Mouse (Mus musculus) MEL (cell line): ENCODE measurements at regions not wholly inside any gene's neighbourhood (a gene's known extent, or its start where the extent isn't known, plus 50 kb on each side); places are given as distances from the start of the nearest gene placed in this dataset.

Experiments
- DNase-seq: peaks from one replicate; pipeline ENCODE4 v3.0.0; 2011; ENCODE audit warnings: low read depth, low spot score
- H3K27ac ChIP-seq: 2 replicates; pipeline ENCODE4 v1.5.1; 2012; ENCODE audit warnings: low read depth, mild to moderate bottlenecking, control low read depth, low read length, moderate library complexity; ENCODE audit not compliant: control insufficient read depth
- H3K27me3 ChIP-seq, 2 experiments: fragments of 150-350 bp in 1 of 2; sonication (generic) in 1 of 2; 2 replicates each; pipeline ENCODE4 v1.6.1; 2012; ENCODE audit warnings: low read length in 2 of 2, mild to moderate bottlenecking in 2 of 2, improper control_type of control experiment in 1 of 2, moderate library complexity in 1 of 2; ENCODE audit not compliant: insufficient read depth in 2 of 2, control insufficient read depth in 1 of 2
- H3K36me3 ChIP-seq, 2 experiments: 2 replicates each; pipeline ENCODE4 v1.6.1; 2012 to 2014; ENCODE audit warnings: low read length in 2 of 2, improper control_type of control experiment in 1 of 2, inconsistent platforms in 1 of 2, mild to moderate bottlenecking in 1 of 2; ENCODE audit not compliant: insufficient read depth in 2 of 2, control insufficient read depth in 1 of 2
- H3K4me1 ChIP-seq, 2 experiments: fragments of 150-350 bp in 1 of 2; sonication (generic) in 1 of 2; 2 replicates each; pipeline ENCODE4 v1.6.1; 2012; ENCODE audit warnings: low read length in 2 of 2, improper control_type of control experiment in 1 of 2, mild to moderate bottlenecking in 1 of 2; ENCODE audit not compliant: insufficient read depth in 2 of 2, control insufficient read depth in 1 of 2
- H3K4me3 ChIP-seq, 2 experiments: fragments of 150-350 bp in 1 of 2; sonication (generic) in 1 of 2; 2 replicates each; pipeline ENCODE4 v1.5.1; 2012; ENCODE audit warnings: low read depth in 2 of 2, low read length in 2 of 2, mild to moderate bottlenecking in 2 of 2, moderate library complexity in 2 of 2, control low read depth in 1 of 2, improper control_type of control experiment in 1 of 2; ENCODE audit not compliant: control insufficient read depth in 1 of 2, insufficient read depth in 1 of 2
- H3K79me2 ChIP-seq: 2 replicates; pipeline ENCODE4 v1.6.1; 2012; ENCODE audit warnings: mild to moderate bottlenecking, low read length, moderate library complexity; ENCODE audit not compliant: control insufficient read depth, poor library complexity, insufficient read depth
- H3K9ac ChIP-seq: 2 replicates; pipeline ENCODE4 v1.6.1; 2012; ENCODE audit warnings: low read depth, mild to moderate bottlenecking, control low read depth, low read length, moderate library complexity; ENCODE audit not compliant: control insufficient read depth, poor library complexity, severe bottlenecking
- H3K9me3 ChIP-seq: fragments of 150-350 bp; sonication (generic); replicated peaks from 2 replicates; pipeline ENCODE4 v1.6.1; 2012; ENCODE audit warnings: mild to moderate bottlenecking, low read length, improper control_type of control experiment, moderate library complexity; ENCODE audit not compliant: insufficient read depth
- CHD2 ChIP-seq: IDR thresholded peaks from 2 replicates; pipeline ENCODE4 v1.6.1; 2011; ENCODE audit warnings: low read length, improper control_type of control experiment
- CTCF ChIP-seq, 3 experiments: IDR thresholded peaks in 2 of 3; conservative IDR thresholded peaks in 1 of 3; 2 replicates each; pipeline ENCODE4 v1.5.1; 2011 to 2012; ENCODE audit warnings: low read length in 3 of 3, low read depth in 2 of 3, mild to moderate bottlenecking in 2 of 3, improper control_type of control experiment in 1 of 3, inconsistent platforms in 1 of 3, mixed read lengths in 1 of 3, moderate library complexity in 1 of 3; ENCODE audit not compliant: control insufficient read depth in 1 of 3, insufficient read depth in 1 of 3, poor library complexity in 1 of 3, severe bottlenecking in 1 of 3
- EP300 ChIP-seq, 2 experiments: IDR thresholded peaks; 2 replicates each; pipeline ENCODE4 v1.6.1; 2011; ENCODE audit warnings: improper control_type of control experiment in 2 of 2, low read length in 2 of 2, low read depth in 1 of 2, mild to moderate bottlenecking in 1 of 2
- ETS1 ChIP-seq: IDR thresholded peaks from 2 replicates; pipeline ENCODE4 v1.6.1; 2012; ENCODE audit warnings: low read depth, mild to moderate bottlenecking, inconsistent platforms, low read length, improper control_type of control experiment, moderate library complexity
- GATA1 ChIP-seq: IDR thresholded peaks from 2 replicates; pipeline ENCODE4 v1.6.1; 2011; ENCODE audit warnings: low read depth, low read length, improper control_type of control experiment
- JUND ChIP-seq: IDR thresholded peaks from 2 replicates; pipeline ENCODE4 v1.6.1; 2011; ENCODE audit warnings: low read depth, mild to moderate bottlenecking, improper control_type of control experiment, low read length
- KAT2A ChIP-seq: conservative IDR thresholded peaks from 2 replicates; pipeline ENCODE4 v1.6.1; 2012; ENCODE audit warnings: low read depth, low read length, improper control_type of control experiment, inconsistent platforms
- MAFK ChIP-seq: IDR thresholded peaks from 2 replicates; pipeline ENCODE4 v1.6.1; 2011; ENCODE audit warnings: low read depth, mild to moderate bottlenecking, low read length, improper control_type of control experiment, borderline replicate concordance
- MAX ChIP-seq: IDR thresholded peaks from 2 replicates; pipeline ENCODE4 v1.6.1; 2011; ENCODE audit warnings: low read length, improper control_type of control experiment
- MAZ ChIP-seq: IDR thresholded peaks from 2 replicates; pipeline ENCODE4 v1.6.1; 2012; ENCODE audit warnings: low read depth, mild to moderate bottlenecking, inconsistent platforms, low read length, improper control_type of control experiment
- MXI1 ChIP-seq: IDR thresholded peaks from 2 replicates; pipeline ENCODE4 v1.6.1; 2011; ENCODE audit warnings: mild to moderate bottlenecking, low read depth, low read length, improper control_type of control experiment
- MYC ChIP-seq: IDR thresholded peaks from 2 replicates; pipeline ENCODE4 v1.6.1; 2011; ENCODE audit warnings: low read depth, mild to moderate bottlenecking, low read length, improper control_type of control experiment, moderate library complexity
- NELFE ChIP-seq: IDR thresholded peaks from 2 replicates; pipeline ENCODE4 v1.6.1; 2011; ENCODE audit warnings: low read depth, low read length, improper control_type of control experiment
- POLR2A ChIP-seq, 2 experiments: IDR thresholded peaks; 2 replicates each; pipeline ENCODE4 v1.6.1; 2011 to 2012; ENCODE audit warnings: low read length in 2 of 2, mild to moderate bottlenecking in 2 of 2, control low read depth in 1 of 2, improper control_type of control experiment in 1 of 2, low read depth in 1 of 2, moderate library complexity in 1 of 2; ENCODE audit not compliant: control insufficient read depth in 1 of 2, insufficient read depth in 1 of 2, poor library complexity in 1 of 2
- POLR2AphosphoS2 ChIP-seq: IDR thresholded peaks from 2 replicates; pipeline ENCODE4 v1.6.1; 2011; ENCODE audit warnings: low read length, improper control_type of control experiment
- RCOR1 ChIP-seq: IDR thresholded peaks from 2 replicates; pipeline ENCODE4 v1.6.1; 2012; ENCODE audit warnings: low read depth, mild to moderate bottlenecking, inconsistent platforms, low read length, improper control_type of control experiment
- SMC3 ChIP-seq: IDR thresholded peaks from 2 replicates; pipeline ENCODE4 v1.6.1; 2011; ENCODE audit warnings: low read depth, low read length, improper control_type of control experiment
- TBP ChIP-seq: IDR thresholded peaks from 2 replicates; pipeline ENCODE4 v1.8.0; 2011; ENCODE audit warnings: low read depth, low read length, improper control_type of control experiment

- H3K4me1 ChIP-seq, result no peaks in the 10 kb centered on the region
- H3K9ac ChIP-seq, result no peak overlapping the region
- H3K9me3 ChIP-seq, result no peaks in the 10 kb centered on the region; the same call in 1 of the 2 replicates
- no peak for DNase-seq
- no peak for TF ChIP-seq CTCF (IDR thresholded peaks at IDR 0.05 in 2 of 3, conservative IDR thresholded peaks at IDR 0.05 in 1 of 3; ENCODE audit: control insufficient read depth in 1 of 3, insufficient read depth in 1 of 3, low read depth in 2 of 3, low read length in 3 of 3, poor library complexity in 1 of 3, severe bottlenecking in 1 of 3)
- no peak for TF ChIP-seq NELFE
- no peaks in the 10 kb centered on the region for H3K36me3 ChIP-seq
- no peaks in the 10 kb centered on the region for H3K27me3 ChIP-seq
- H3K79me2 ChIP-seq, result no peaks in the 10 kb centered on the region
- H3K4me3 ChIP-seq, result no peak overlapping the region
- no peak overlapping the region for H3K27ac ChIP-seq
These were observed 142.0 kb upstream of the Zfp703 start for GRCm38 (mm10) chr8:26835076-26835475.

DNA sequence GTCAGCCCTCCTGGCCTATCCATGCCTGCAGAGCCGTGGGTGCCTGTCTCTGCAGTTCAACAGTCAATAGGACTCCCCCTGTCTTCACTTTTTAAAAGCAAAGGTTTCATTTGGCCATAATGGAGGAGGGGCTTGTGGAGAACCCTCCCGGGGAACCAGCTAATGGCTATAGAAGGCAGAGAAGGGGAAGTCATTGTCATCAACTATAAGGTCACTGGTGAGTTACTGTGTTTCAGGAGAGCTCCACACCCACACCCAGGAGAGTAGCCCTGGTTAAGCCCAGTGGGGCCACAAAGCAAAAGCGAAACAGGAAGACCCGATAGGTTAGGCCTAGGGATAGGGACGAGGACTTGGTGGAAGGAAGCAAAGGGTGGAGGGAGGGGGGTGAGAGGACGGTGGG is 141.5 kb upstream of the Zfp703 start:
- DNase-seq, result no peak
- H3K79me2 ChIP-seq, result no peaks in the 10 kb centered on the region
- no peak overlapping the region for H3K4me3 ChIP-seq
- no peaks in the 10 kb centered on the region; the same call in 1 of the 2 replicates for H3K9me3 ChIP-seq
- no peaks in the 10 kb centered on the region for H3K4me1 ChIP-seq
- H3K9ac ChIP-seq, result no peak overlapping the region
- no peak overlapping the region for H3K27ac ChIP-seq
- no peak for TF ChIP-seq EP300 (IDR thresholded peaks at IDR 0.05; ENCODE audit: low read depth in 1 of 2, low read length in 2 of 2)
- no peak for TF ChIP-seq CHD2
- no peak for TF ChIP-seq SMC3
- TF ChIP-seq MYC, result no peak
- TF ChIP-seq NELFE, result no peak
- no peak for TF ChIP-seq JUND
- TF ChIP-seq KAT2A, result no peak
- no peak for TF ChIP-seq TBP
- TF ChIP-seq POLR2A (IDR thresholded peaks at IDR 0.05; ENCODE audit: control insufficient read depth in 1 of 2, insufficient read depth in 1 of 2, low read depth in 1 of 2, low read length in 2 of 2, poor library complexity in 1 of 2), result no peak
- no peak for TF ChIP-seq RCOR1
- no peak for TF ChIP-seq MAX
- no peaks in the 10 kb centered on the region for H3K27me3 ChIP-seq
- H3K36me3 ChIP-seq, result no peaks in the 10 kb centered on the region

GRCm38 (mm10) chr8:26836552-26836951 is 140.6 kb upstream of the Zfp703 start:
- Histone ChIP-seq H3K79me2 (no peaks in the 10 kb centered on the region), H3K27ac (no peak overlapping the region)
- no peak for TF ChIP-seq GATA1
- no peak for TF ChIP-seq MAZ
- no peak for TF ChIP-seq ETS1
- TF ChIP-seq MAFK, result no peak
- no peak for TF ChIP-seq POLR2A (IDR thresholded peaks at IDR 0.05; ENCODE audit: control insufficient read depth in 1 of 2, insufficient read depth in 1 of 2, low read depth in 1 of 2, low read length in 2 of 2, poor library complexity in 1 of 2)
- TF ChIP-seq MXI1, result no peak
- no peak for TF ChIP-seq POLR2AphosphoS2
- TF ChIP-seq MYC, result no peak
- TF ChIP-seq NELFE, result no peak
- TF ChIP-seq, all 39 proteins: peak for 0
- no peaks in the 10 kb centered on the region for H3K27me3 ChIP-seq
- H3K9ac ChIP-seq, result no peak overlapping the region
- no peaks in the 10 kb centered on the region for H3K9me3 ChIP-seq
- no peaks in the 10 kb centered on the region for H3K4me1 ChIP-seq
- H3K36me3 ChIP-seq, result no peaks in the 10 kb centered on the region
- H3K4me3 ChIP-seq, result no peak overlapping the region
- DNase-seq, result no peak
